Mouse (Mus musculus): Measurements from ENCODE around the gene Zfp14. TPM values are rescaled to one million over a fixed set of nuclear protein-coding genes. Genes with fewer than 3 reads are reported as not detected.

Zfp14 gene
- polyA plus RNA-seq, 1 experiment from 2014 or later: 11.5 TPM

DNA sequence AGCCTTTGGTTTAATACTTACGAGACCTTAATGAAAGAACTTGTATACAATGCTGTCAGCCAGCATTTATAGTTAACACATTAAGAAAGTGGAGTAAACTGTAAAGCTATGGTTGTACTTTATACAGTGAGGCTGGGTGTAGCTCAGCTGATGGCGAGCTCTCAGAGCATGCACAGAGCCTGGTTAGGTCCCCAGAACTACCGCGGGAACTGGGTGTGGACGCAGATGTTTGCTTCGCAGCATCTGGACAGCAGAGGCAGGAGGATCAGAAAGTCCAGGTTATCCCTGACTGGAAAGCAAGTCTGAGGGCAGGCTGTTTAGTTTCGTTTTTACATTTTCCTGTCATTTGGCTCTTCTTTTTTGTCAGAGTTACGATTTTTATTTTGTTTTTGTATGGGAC, 58.5 kb downstream of the Zfp14 start:
- Histone ChIP-seq H3K9ac (no peak overlapping the region), H3K36me3 (peaks cover 57% of the 10 kb centered on the region), H3K4me1 (replicated peaks) (no peaks in the 10 kb centered on the region), H3K27me3 (no peaks in the 10 kb centered on the region), H3K4me3 (no peak overlapping the region), H3K4me2 (no peak overlapping the region), H3K9me3 (no peaks in the 10 kb centered on the region), H3K27ac (replicated peaks) (no peak overlapping the region)
- WGBS: 95% methylated on average over 8 of the region's 8 CpGs
- ATAC-seq (ENCODE audit: low FRiP score, low read depth): no peak

DNA sequence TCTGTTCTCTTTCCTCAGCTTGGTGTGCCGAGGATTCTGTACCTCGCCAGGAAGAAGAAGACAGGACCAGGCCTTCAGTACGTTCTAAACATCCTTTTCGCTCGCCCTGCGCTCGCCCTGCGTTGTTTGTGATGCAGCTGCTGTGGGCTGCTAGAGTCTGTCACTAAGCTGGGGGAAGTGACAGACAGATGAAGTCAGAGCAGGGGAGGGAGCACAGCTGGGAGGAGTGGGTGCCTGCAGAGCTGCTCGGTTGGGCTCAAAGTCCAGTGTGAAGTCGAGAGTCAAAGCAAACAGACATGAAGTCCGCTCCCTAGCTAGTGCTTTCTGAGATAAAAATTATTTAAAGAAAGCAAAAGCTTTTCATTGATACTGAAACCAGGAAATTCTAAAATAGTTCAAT, 62.1 kb downstream of the Zfp14 start:
- peaks cover 46% of the 10 kb centered on the region for H3K36me3 ChIP-seq
- no peak for ATAC-seq (ENCODE audit: low FRiP score, low read depth)
- WGBS: 89% methylated on average over 11 of the region's 11 CpGs

GRCm38 (mm10) chr7:29987551-29987950, 63.6 kb downstream of the Zfp14 start:
- no peak for ATAC-seq (ENCODE audit: low FRiP score, low read depth)
- Histone ChIP-seq H3K27me3 (no peaks in the 10 kb centered on the region), H3K4me3 (no peak overlapping the region), H3K27ac (replicated peaks) (no peak overlapping the region), H3K4me2 (no peak overlapping the region), H3K4me1 (replicated peaks) (peaks cover 20% of the 10 kb centered on the region), H3K9ac (no peak overlapping the region), H3K36me3 (peaks cover 36% of the 10 kb centered on the region), H3K9me3 (no peaks in the 10 kb centered on the region)
- WGBS: 96% methylated on average over 5 of the region's 5 CpGs

More for the DNA sequence above, 62.1 kb downstream of the Zfp14 start:
- H3K4me3 ChIP-seq: no peak overlapping the region
- peaks cover 11% of the 10 kb centered on the region for H3K4me1 ChIP-seq (replicated peaks)
- no peaks in the 10 kb centered on the region for H3K9me3 ChIP-seq
- H3K27ac ChIP-seq (replicated peaks): no peak overlapping the region
- no peak overlapping the region for H3K4me2 ChIP-seq
- H3K27me3 ChIP-seq: no peaks in the 10 kb centered on the region
- no peak overlapping the region for H3K9ac ChIP-seq

Small RNA genes within 50 kb of the gene (microRNA-seq; reads per million reads assigned to microRNA genes)
- gene Gm23368: not detected

Other genes with a start within 250 kb of the Zfp14 start
- 23.5 and 24.1 TPM in 2 replicates for gene Zfp790, start 235.3 kb downstream of the Zfp14 start, polyA plus RNA-seq (2015; fragmentation: Nextera tagmentation; extraction: Ambion mirVana)
- gene Zfp940, start 197.7 kb downstream of the Zfp14 start, polyA plus RNA-seq (2015; fragmentation: Nextera tagmentation; extraction: Ambion mirVana): 13.4 and 14.4 TPM in 2 replicates
- 18.3 and 22.3 TPM in 2 replicates for gene Zfp420, start 191.4 kb downstream of the Zfp14 start, polyA plus RNA-seq (2015; fragmentation: Nextera tagmentation; extraction: Ambion mirVana)
- gene Zfp27, start 144.8 kb downstream of the Zfp14 start, polyA plus RNA-seq (2015; fragmentation: Nextera tagmentation; extraction: Ambion mirVana): 13.0 and 15.2 TPM in 2 replicates
- 5.6 and 5.8 TPM in 2 replicates for gene Zfp383, start 143.2 kb downstream of the Zfp14 start, polyA plus RNA-seq (2015; fragmentation: Nextera tagmentation; extraction: Ambion mirVana)
- gene Zfp74, start 97.3 kb downstream of the Zfp14 start, polyA plus RNA-seq (2015; fragmentation: Nextera tagmentation; extraction: Ambion mirVana): 21.0 and 22.0 TPM in 2 replicates
- 4.9 and 6.9 TPM in 2 replicates for gene Zfp568, start 67.4 kb downstream of the Zfp14 start, polyA plus RNA-seq (2015; fragmentation: Nextera tagmentation; extraction: Ambion mirVana)
- gene Zfp82, start 21.5 kb upstream of the Zfp14 start, polyA plus RNA-seq (2015; fragmentation: Nextera tagmentation; extraction: Ambion mirVana): 8.6 and 10.9 TPM in 2 replicates
- 1.9 and 4.0 TPM in 2 replicates for gene Gm26920, start 39.0 kb upstream of the Zfp14 start, polyA plus RNA-seq (2015; fragmentation: Nextera tagmentation; extraction: Ambion mirVana)
- gene Zfp566, start 39.1 kb upstream of the Zfp14 start, polyA plus RNA-seq (2015; fragmentation: Nextera tagmentation; extraction: Ambion mirVana): 12.4 and 16.6 TPM in 2 replicates
- gene Zfp260, start 43.4 kb upstream of the Zfp14 start, polyA plus RNA-seq (2015; fragmentation: Nextera tagmentation; extraction: Ambion mirVana): 73.8 and 85.0 TPM in 2 replicates
- gene Zfp382, start 70.6 kb upstream of the Zfp14 start, polyA plus RNA-seq (2015; fragmentation: Nextera tagmentation; extraction: Ambion mirVana): 21.3 and 22.3 TPM in 2 replicates
- gene Zfp146, start 118.4 kb upstream of the Zfp14 start, polyA plus RNA-seq (2015; fragmentation: Nextera tagmentation; extraction: Ambion mirVana): 10.5 and 11.6 TPM in 2 replicates
- 5.2 and 7.1 TPM in 2 replicates for gene Cox7a1, start 132.8 kb upstream of the Zfp14 start, polyA plus RNA-seq (2015; fragmentation: Nextera tagmentation; extraction: Ambion mirVana)
- gene Capns1, start 147.4 kb upstream of the Zfp14 start, polyA plus RNA-seq (2015; fragmentation: Nextera tagmentation; extraction: Ambion mirVana): 86.4 and 88.3 TPM in 2 replicates
- 176 and 178 TPM in 2 replicates for gene Polr2i, start 180.6 kb upstream of the Zfp14 start, polyA plus RNA-seq (2015; fragmentation: Nextera tagmentation; extraction: Ambion mirVana)
- 430 and 435 TPM in 2 replicates for gene Tbcb, start 180.9 kb upstream of the Zfp14 start, polyA plus RNA-seq (2015; fragmentation: Nextera tagmentation; extraction: Ambion mirVana)
- not detected in 2 replicates for gene Ovol3, start 184.3 kb upstream of the Zfp14 start, polyA plus RNA-seq (2015; fragmentation: Nextera tagmentation; extraction: Ambion mirVana)
- gene Thap8, start 228.7 kb upstream of the Zfp14 start, polyA plus RNA-seq (2015; fragmentation: Nextera tagmentation; extraction: Ambion mirVana): 0.52 and 0.88 TPM in 2 replicates
- gene Wdr62, start 229.0 kb upstream of the Zfp14 start, polyA plus RNA-seq (2015; fragmentation: Nextera tagmentation; extraction: Ambion mirVana): 4.0 and 5.3 TPM in 2 replicates
- gene Clip3, start 240.3 kb upstream of the Zfp14 start, polyA plus RNA-seq (2015; fragmentation: Nextera tagmentation; extraction: Ambion mirVana): 88.4 and 120 TPM in 2 replicates